Mouse (Mus musculus): ENCODE measurements at regions not wholly inside any gene's neighbourhood (a gene's known extent, or its start where the extent isn't known, plus 50 kb on each side); places are given as distances from the start of the nearest gene placed in this dataset.

DNA sequence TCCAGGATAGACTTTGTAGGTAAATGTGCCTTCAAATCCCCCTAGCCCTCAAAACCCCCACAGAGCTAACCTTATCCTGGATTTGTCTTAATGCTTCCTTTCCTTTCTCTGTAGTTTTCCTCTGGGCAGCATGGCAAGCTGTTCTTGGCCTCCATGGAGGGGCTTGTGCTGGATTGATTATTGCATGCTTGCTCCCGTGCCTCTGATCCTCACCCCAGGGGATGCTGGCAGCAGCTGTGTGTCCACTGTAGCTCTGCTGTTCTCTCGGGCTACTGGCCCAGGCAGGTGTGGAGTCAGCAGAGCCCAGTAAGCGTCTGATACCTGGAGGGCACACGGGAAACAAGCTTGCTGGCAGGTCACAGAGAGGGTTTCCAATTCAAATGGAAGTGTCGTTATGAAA is 68.2 kb upstream of the Gm11983 start:
- 62% methylated on average over 5 of the region's 5 CpGs for WGBS
- no peaks in the 10 kb centered on the region for H3K36me3 ChIP-seq

DNA sequence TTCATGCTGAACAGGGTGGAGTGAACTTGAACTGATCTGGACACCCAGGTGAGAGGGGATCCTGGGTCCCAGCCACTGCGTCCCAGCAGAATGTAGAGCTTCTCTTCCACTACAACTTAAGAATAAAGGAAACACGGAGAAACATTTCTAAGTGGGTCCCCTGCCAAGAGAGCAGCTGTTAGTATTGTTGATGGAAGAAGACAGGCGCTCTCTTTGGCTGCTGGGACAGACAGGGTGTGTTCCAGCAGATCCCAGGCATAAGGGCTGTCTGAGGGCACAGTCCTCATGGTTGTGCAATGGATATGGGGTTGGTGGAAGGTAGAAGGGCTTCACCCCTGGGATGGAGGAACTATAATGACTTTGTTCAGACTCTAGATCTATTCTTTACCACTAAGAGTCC is 65.5 kb upstream of the Gm11983 start:
- no peaks in the 10 kb centered on the region for H3K27me3 ChIP-seq (replicated peaks)
- no peaks in the 10 kb centered on the region for H3K9me3 ChIP-seq
- no peaks in the 10 kb centered on the region for H3K4me1 ChIP-seq (replicated peaks)
- no peak overlapping the region for H3K4me3 ChIP-seq (replicated peaks)
- ATAC-seq: no peak
- no peak overlapping the region for H3K27ac ChIP-seq
- WGBS: 63% methylated on average over 3 of the region's 3 CpGs
- no peaks in the 10 kb centered on the region for H3K36me3 ChIP-seq
- H3K9ac ChIP-seq: no peak overlapping the region
- H3K4me2 ChIP-seq (replicated peaks): no peak overlapping the region

More for the DNA sequence above, 68.2 kb upstream of the Gm11983 start:
- Histone ChIP-seq H3K9me3 (no peaks in the 10 kb centered on the region), H3K27ac (no peak overlapping the region), H3K9ac (no peak overlapping the region), H3K4me2 (replicated peaks) (no peak overlapping the region), H3K4me1 (replicated peaks) (no peaks in the 10 kb centered on the region), H3K27me3 (replicated peaks) (no peaks in the 10 kb centered on the region), H3K4me3 (replicated peaks) (no peak overlapping the region)
- ATAC-seq: no peak

DNA sequence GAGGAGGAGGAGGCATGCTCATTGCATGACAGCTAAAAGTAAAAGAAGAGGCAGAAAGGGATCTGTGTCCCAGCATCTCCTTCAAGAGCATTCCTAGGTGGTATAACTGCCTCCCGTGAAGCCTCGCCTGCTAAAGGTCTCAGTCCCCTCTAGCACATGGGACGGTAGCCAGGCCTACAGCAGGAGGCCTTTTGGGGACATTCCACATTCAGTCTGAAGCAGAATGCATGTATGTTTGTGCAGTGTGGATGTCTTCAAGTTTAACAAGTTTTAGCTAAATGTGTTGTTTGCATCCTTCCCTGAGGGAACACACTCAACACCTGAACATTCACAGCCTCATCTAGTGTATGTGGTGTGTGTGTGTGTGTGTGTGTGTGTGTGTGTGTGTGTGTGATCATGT is 64.8 kb upstream of the Gm11983 start:
- no peak overlapping the region for H3K4me3 ChIP-seq (replicated peaks)
- H3K4me1 ChIP-seq (replicated peaks): no peaks in the 10 kb centered on the region
- no peak overlapping the region for H3K9ac ChIP-seq
- H3K27ac ChIP-seq: no peak overlapping the region
- no peaks in the 10 kb centered on the region for H3K9me3 ChIP-seq
- H3K4me2 ChIP-seq (replicated peaks): no peak overlapping the region
- 72% methylated on average over 3 of the region's 3 CpGs for WGBS
- ATAC-seq: no peak
- H3K27me3 ChIP-seq (replicated peaks): no peaks in the 10 kb centered on the region
- H3K36me3 ChIP-seq: no peaks in the 10 kb centered on the region

DNA sequence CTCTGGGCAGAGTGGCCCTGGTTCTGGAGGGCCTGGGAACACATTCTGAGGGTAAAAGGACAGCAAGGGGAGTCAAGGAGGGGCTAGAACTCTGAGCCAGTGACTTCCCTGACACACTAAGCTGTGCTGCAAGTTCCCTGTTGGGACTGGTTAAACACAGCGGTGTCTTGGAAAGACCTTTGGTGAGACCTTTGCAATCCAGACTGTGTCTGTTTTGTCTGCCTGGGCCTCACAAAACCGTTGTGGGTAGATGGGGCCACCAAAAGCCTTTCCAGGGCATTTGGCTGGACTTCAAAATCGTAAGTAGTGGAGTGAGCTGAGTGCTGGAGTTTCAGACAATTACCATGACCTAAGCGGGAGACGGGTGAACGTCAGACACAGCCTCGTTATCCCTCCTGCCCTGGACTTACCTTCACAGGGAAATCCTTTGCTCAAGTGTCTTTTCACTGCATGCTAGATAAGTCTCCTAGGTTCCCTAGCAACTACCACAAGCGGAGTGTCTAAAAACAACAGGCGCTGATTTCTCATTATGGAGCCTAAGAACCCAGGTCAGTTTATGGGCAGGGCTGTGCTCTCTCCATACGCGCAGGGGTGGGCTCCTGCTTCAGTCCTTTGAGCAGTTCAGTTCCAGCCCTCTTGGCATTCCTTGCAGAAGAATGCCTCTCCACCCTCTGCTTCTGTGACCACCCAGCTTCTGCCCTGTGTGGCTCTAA is 63.5 kb upstream of the Gm11983 start:
- H3K27me3 ChIP-seq (replicated peaks): no peaks in the 10 kb centered on the region
- WGBS: 48% methylated on average over 11 of the region's 11 CpGs
- H3K4me3 ChIP-seq (replicated peaks): no peak overlapping the region
- H3K9me3 ChIP-seq: no peaks in the 10 kb centered on the region
- no peak overlapping the region for H3K27ac ChIP-seq
- H3K4me2 ChIP-seq (replicated peaks): no peak overlapping the region
- H3K36me3 ChIP-seq: no peaks in the 10 kb centered on the region
- no peak overlapping the region for H3K9ac ChIP-seq
- ATAC-seq: no peak
- no peaks in the 10 kb centered on the region for H3K4me1 ChIP-seq (replicated peaks)

DNA sequence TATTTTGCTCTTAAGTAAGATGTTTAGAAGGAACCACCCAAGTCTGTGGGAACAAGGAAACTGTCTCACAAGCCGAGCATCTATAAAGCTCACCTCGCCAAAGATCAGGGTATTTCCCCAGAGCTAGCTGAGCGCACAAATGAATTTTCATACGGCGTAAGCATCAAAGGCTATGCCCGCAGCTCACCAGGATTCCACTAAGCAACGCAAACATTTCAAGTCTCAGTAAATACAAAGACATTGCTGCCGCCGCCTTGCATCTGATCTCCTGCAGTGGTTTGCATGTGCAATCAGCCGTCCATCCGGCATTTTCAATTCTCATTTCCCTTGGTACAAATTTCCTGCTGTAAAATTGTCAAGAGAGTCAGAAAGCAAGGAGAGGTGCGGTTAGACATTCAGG is 62.9 kb upstream of the Gm11983 start:
- Histone ChIP-seq H3K4me2 (replicated peaks) (no peak overlapping the region), H3K9ac (no peak overlapping the region), H3K9me3 (no peaks in the 10 kb centered on the region), H3K4me1 (replicated peaks) (no peaks in the 10 kb centered on the region), H3K4me3 (replicated peaks) (no peak overlapping the region), H3K27ac (no peak overlapping the region), H3K36me3 (no peaks in the 10 kb centered on the region), H3K27me3 (replicated peaks) (no peaks in the 10 kb centered on the region)
- 58% methylated on average over 12 of the region's 12 CpGs for WGBS
- no peak for ATAC-seq

DNA sequence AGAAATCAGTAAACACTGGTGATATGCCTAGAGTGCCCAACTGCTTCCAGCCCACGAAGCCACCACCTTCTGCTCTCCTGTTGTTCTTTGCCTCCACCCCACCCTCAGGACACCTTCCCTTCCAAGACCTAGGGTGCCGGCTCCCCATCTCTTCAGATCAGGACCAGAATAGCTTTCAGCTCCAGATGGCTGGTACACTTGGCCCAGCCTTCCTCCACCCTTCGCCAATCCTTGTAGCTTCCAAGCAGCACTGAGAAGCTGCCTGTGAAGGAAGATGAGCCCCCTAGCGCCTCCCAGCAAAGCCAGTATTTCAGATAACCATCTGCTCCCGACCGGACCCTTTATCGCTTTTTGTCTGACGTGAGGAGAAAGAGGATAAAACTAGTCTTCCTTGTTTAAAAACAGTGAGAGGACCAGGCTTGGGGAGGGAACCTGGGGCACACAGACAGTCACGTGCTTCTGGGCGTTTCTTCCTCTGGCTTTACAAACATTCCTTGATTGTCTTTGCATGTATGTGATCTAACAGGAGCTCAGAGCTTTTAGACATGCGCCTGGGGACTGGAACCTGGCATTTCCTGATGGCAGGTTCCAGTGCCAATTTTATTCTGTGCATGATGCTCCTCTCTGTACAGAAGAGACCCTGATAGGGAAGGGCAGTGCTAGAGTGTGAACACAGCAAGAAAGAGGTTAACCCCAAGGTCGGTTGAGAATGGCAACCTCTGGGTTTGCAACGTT is 62.0 kb upstream of the Gm11983 start:
- H3K4me3 ChIP-seq (replicated peaks): no peak overlapping the region
- H3K9ac ChIP-seq: no peak overlapping the region
- H3K27ac ChIP-seq: no peak overlapping the region
- ATAC-seq: no peak
- WGBS: 55% methylated on average over 13 of the region's 13 CpGs
- H3K36me3 ChIP-seq: no peaks in the 10 kb centered on the region
- no peaks in the 10 kb centered on the region for H3K4me1 ChIP-seq (replicated peaks)
- no peaks in the 10 kb centered on the region for H3K27me3 ChIP-seq (replicated peaks)
- no peaks in the 10 kb centered on the region for H3K9me3 ChIP-seq
- H3K4me2 ChIP-seq (replicated peaks): no peak overlapping the region

DNA sequence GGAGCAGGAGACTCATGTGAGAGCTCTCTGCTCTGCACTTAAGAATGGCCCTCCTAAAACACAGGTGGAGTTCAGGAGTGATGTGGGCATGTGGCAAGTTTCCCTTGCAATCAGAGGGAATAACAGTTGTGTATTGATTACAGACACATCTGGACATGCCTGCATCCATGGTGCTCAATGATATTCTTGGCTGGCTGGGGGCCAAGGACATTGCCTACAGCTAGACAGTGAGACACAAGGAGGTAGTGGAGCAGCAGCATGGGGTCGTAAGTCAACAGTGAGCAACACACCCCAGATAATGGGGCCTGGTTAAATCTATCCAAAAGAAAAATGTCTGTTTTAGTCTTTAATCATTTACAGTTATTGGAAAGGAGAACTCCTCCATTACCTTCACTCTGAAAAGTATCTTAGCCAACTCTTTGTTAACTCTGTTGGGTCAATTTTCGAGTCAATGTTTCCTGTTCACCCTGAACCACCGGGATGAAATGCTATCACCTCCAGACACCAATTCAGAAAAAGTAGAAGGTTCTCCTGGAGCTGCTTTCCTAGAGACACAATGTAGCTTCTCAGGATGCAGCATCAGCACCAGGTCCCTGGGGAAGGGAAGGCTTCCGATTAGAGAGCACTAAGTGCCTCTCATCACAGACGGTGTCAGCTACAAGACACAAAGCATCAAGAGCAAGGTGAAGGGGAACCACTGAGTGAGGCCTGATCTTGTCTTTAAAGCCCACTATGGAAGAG is 61.1 kb upstream of the Gm11983 start:
- H3K4me2 ChIP-seq (replicated peaks): no peak overlapping the region
- no peaks in the 10 kb centered on the region for H3K4me1 ChIP-seq (replicated peaks)
- no peak for ATAC-seq
- H3K27me3 ChIP-seq (replicated peaks): no peaks in the 10 kb centered on the region
- H3K27ac ChIP-seq: no peak overlapping the region
- WGBS: 87% methylated on average over 5 of the region's 5 CpGs
- no peaks in the 10 kb centered on the region for H3K9me3 ChIP-seq
- H3K9ac ChIP-seq: no peak overlapping the region
- H3K4me3 ChIP-seq (replicated peaks): no peak overlapping the region
- H3K36me3 ChIP-seq: no peaks in the 10 kb centered on the region

DNA sequence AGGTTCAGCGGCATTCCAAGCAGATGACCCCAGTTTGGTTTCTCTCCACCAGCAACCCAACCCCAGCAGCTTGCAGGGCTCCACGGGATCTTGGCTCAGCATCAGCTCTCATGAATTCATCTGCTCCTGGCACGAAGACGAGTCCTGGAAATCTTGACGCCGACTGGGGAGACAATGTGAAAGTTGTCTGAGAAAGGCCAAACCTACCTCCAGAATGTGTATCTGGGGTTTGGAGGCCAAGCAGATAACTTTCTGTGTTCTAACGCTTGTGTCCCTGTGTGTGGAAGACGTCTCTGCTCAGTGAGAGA is 58.3 kb upstream of the Gm11983 start:
- Histone ChIP-seq H3K9me3 (no peaks in the 10 kb centered on the region), H3K9ac (no peak overlapping the region), H3K36me3 (no peaks in the 10 kb centered on the region), H3K4me1 (replicated peaks) (no peaks in the 10 kb centered on the region), H3K27ac (no peak overlapping the region), H3K4me3 (replicated peaks) (no peak overlapping the region), H3K27me3 (replicated peaks) (no peaks in the 10 kb centered on the region), H3K4me2 (replicated peaks) (no peak overlapping the region)
- 30% methylated on average over 8 of the region's 8 CpGs for WGBS
- ATAC-seq: peak; percentile 41

DNA sequence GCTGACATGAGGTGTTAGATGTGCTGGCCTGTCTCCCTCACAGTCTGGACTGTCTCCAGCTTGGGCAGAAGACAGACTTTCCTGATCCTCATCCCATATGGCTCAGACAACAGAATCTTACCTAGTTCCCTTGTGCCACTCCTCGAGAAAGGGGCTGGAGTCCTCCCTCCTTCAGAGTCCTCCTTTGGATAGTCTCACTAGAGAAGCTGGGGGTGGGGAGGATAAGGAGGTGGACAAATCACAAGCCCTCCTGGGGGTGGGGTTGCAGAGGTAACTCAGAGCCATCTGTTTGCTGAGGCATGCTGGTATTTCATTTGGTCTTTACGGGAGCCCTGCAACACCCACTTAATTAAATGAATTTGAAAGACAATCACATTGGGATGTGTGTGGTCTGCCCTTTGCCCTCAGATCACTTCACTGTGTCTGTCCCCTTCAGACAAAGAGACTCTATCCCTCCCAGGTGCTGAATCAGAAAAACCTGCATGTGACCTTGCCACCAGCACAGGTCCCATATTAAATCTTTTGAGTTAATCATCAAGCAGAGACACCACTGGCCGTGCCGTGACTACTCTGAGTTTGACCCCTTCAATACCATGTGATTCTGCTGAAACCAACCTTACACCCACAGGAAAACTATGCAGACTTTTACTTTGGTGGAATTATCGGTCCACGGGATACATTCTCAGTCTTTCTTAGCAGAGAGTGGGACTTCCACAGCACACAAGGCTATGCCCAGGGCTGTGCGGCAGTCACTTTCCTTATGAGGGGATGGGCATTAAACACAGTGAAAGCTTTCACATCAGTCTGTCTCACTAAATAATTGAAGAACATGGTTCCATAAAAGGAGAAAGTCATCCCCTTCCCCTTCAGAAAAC is 57.7 kb upstream of the Gm11983 start:
- Histone ChIP-seq H3K4me1 (replicated peaks) (no peaks in the 10 kb centered on the region), H3K27ac (no peak overlapping the region), H3K4me3 (replicated peaks) (no peak overlapping the region), H3K27me3 (replicated peaks) (no peaks in the 10 kb centered on the region), H3K9ac (no peak overlapping the region), H3K36me3 (no peaks in the 10 kb centered on the region), H3K9me3 (no peaks in the 10 kb centered on the region), H3K4me2 (replicated peaks) (no peak overlapping the region)
- 32% methylated on average over 7 of the region's 7 CpGs for WGBS
- peak; percentile 82 for ATAC-seq

DNA sequence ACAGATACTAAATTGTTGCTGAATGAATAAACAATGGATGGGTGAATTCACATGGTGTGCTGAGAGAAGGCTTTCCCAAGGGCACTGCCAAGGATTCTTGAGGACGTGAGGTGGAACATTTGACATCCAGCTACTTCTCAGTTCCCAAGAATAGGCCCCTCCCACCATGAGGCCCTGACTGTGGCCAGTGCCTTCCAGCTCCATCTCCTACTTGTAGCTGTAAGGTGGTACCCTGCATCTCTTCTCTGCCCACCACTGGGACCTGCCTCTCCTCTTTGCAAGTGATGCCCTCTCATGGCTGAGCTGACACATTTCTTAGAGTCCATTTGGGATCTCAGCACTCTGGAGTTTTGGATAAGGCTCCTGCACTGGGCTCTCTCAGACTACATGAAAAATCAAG is 56.3 kb upstream of the Gm11983 start:
- no peak overlapping the region for H3K4me2 ChIP-seq (replicated peaks)
- 77% methylated on average over 1 of the region's 1 CpGs for WGBS
- no peak overlapping the region for H3K4me3 ChIP-seq (replicated peaks)
- H3K27ac ChIP-seq: no peak overlapping the region
- H3K4me1 ChIP-seq (replicated peaks): no peaks in the 10 kb centered on the region
- H3K9ac ChIP-seq: no peak overlapping the region
- H3K9me3 ChIP-seq: no peaks in the 10 kb centered on the region
- no peaks in the 10 kb centered on the region for H3K27me3 ChIP-seq (replicated peaks)
- ATAC-seq: no peak
- no peaks in the 10 kb centered on the region for H3K36me3 ChIP-seq

DNA sequence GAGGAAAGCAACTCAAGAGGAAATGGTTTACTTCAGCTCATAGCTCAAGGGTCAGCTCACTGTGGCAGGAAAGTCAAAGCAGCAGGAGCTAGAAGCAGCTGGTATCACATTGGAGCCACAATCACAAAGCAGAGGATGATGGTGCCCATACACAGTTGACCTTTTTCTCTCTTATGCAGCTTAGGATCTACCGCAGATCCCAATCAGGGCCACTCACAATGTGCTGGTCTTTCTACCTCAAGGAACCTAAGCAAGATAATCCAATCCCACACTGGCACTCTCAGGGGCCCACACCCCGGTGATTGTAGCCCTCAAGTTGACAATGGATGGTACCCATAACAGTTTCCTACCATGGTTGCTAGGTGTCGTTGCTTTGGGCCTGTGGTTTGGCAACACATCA is 55.6 kb upstream of the Gm11983 start:
- Histone ChIP-seq H3K9ac (no peak overlapping the region), H3K27me3 (replicated peaks) (no peaks in the 10 kb centered on the region), H3K36me3 (no peaks in the 10 kb centered on the region), H3K4me3 (replicated peaks) (no peak overlapping the region), H3K4me1 (replicated peaks) (no peaks in the 10 kb centered on the region), H3K4me2 (replicated peaks) (no peak overlapping the region), H3K9me3 (no peaks in the 10 kb centered on the region), H3K27ac (no peak overlapping the region)
- 96% methylated on average over 3 of the region's 3 CpGs for WGBS
- no peak for ATAC-seq

DNA sequence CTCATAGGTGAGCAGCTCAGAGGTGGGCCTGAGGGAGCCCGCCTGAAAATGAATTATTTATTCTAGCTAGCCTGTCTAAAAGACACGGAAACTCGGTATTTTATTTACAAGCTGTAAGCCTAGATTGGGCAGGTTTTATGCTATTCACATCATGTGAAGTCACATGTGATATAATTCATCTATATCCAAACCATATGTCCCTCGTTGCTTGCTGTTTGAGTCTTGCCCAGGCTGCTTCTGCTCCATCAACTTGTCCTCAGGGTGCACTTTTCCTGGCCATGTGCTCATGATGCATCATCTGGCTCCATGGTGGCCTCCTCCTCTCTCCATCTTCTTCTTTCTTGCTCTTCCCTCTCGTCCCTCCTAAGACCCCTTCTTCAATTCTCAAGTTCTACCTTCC is 53.0 kb upstream of the Gm11983 start:
- Histone ChIP-seq H3K4me3 (replicated peaks) (no peak overlapping the region), H3K27me3 (replicated peaks) (no peaks in the 10 kb centered on the region), H3K27ac (no peak overlapping the region), H3K9ac (no peak overlapping the region), H3K4me1 (replicated peaks) (no peaks in the 10 kb centered on the region), H3K36me3 (no peaks in the 10 kb centered on the region), H3K9me3 (no peaks in the 10 kb centered on the region), H3K4me2 (replicated peaks) (no peak overlapping the region)
- WGBS: 83% methylated on average over 5 of the region's 5 CpGs
- no peak for ATAC-seq
